Mouse (Mus musculus) lung, adult 2 months (tissue): ENCODE data around the gene Gm9999.

Experiments
- CTCF ChIP-seq: fragments of 200-500 bp; IDR thresholded peaks from 2 replicates; pipeline ENCODE4 v1.5.1; 2011; ENCODE audit warnings: mild to moderate bottlenecking, low read length, control low read depth; ENCODE audit not compliant: insufficient read depth
- POLR2A ChIP-seq: fragments of 200-500 bp; IDR thresholded peaks from 2 replicates; pipeline ENCODE4 v1.6.1; 2011; ENCODE audit warnings: low read depth, mild to moderate bottlenecking, control low read depth, low read length, borderline replicate concordance; ENCODE audit errors: extremely low read depth

DNA sequence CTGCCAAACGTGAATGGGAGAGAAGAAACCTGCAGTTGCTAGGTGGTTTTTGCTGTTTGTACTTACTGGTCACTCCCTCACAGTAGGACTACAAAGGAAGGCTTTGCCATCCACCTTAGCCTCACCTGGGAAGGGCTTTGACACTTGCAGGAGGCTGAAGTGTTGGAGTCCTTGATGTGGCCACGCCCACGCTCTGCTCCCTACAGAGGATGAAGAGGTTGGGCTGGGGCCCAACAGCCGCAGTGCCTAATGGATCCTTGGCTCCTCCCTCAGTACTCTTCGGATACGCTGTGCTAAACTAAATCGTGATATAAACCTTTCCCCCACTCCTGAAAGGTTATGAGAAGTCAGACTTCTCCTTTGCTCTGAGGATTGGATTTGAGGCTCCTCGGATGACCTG, 37.6 kb downstream of the Gm9999 start:
- TF ChIP-seq CTCF = no peak
- no peak for TF ChIP-seq POLR2A
